Mouse (Mus musculus) bone marrow, adult 2 months (tissue): Measurements from ENCODE around the gene 1700020D05Rik.

Experiments
- CTCF ChIP-seq: fragments of 200-500 bp; IDR thresholded peaks from 2 replicates; pipeline ENCODE4 v1.5.1; 2011; ENCODE audit warnings: low read length, control low read depth; ENCODE audit not compliant: control insufficient read depth, insufficient read depth
- POLR2A ChIP-seq: fragments of 200-500 bp; IDR thresholded peaks from 2 replicates; pipeline ENCODE4 v1.6.1; 2011; ENCODE audit warnings: low read depth, mild to moderate bottlenecking, control low read depth, low read length, borderline replicate concordance; ENCODE audit not compliant: control insufficient read depth

DNA sequence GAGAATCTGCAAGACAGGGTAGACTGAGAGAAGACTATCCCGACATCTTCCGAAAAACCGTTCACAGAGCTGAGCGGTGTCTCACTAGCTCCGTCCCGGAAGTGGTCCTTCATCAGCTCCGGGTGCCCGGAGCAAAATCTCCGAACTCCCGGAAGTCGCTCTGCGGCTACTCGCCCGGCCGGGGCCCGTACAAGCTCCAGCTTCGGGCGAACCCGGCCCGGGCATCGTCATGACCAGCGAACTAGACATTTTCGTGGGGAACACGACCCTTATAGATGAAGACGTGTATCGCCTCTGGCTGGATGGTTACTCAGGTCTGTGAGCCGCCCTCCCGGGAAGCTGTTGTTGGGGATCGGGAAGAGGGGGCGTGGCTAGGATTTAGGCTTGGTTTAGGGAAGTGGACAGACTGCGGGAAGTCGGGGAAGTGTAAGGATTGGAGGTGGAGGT is 43.1 kb downstream of the 1700020D05Rik start, which contains the start of gene Fibp:
- no peak for TF ChIP-seq CTCF
- peak; percentile 59; the same call in 1 of the 2 replicates for TF ChIP-seq POLR2A
